Mouse (Mus musculus) T-helper 1 cell (primary cell): ENCODE measurements around the gene Disc1.

Experiments used
- in situ Hi-C: fragments of 300-600 bp; cut with MboI, MseI; formaldehyde crosslinking; loops from one replicate; pipeline ENCODE4 v1.15.1; 2025; ENCODE audit warnings: high pct_unique_total_duplicates

Gene Disc1

GRCm38 (mm10) chr8:125128305-125128704, 74.3 kb downstream of the Disc1 start:
- in situ Hi-C loops, result no loop called here

GRCm38 (mm10) chr8:125130835-125131234, 76.8 kb downstream of the Disc1 start:
- in situ Hi-C loops, result no loop called here

DNA sequence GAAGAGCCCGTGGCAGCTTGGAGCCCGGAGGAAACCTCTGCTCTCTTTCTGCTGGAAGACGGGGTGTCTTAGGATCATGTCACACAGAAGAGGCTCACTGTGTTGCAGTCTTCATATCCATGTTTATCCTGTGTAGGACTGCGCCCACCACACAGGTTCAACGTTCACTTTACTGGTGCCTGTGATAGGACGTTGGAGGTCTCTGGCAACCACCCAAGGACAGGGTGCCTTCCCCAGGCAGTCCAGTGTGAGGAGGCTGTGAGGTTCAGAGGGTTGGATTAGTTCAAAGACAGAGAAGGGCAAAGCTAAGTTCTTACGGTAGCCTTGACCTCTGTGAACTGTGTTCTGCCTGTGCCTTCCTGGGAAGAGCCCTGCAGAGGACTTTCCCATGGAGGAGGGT, 77.3 kb downstream of the Disc1 start:
- in situ Hi-C loops, result no loop called here

DNA sequence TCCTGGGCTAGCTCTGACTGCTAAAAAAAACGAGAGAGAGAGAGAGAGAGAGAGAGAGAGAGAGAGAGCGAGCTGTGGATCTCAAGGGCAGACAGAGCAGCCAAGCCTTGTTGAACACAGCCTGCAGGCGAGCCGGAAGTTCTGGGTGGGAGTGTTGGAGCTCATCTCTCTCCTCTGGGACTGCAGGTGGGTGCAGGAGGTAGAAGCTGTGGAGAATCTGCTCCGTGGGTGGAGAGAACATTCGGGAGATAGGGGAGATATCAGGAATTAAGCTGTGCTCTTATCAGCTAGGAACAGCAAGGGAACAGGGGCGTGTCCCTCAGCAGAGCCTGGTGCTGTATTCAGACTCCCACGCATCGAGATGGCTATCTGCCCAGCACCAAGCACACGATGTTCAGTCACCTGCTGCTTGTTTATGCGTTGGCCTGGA, 79.7 kb downstream of the Disc1 start:
- in situ Hi-C loops, result no loop called here

DNA sequence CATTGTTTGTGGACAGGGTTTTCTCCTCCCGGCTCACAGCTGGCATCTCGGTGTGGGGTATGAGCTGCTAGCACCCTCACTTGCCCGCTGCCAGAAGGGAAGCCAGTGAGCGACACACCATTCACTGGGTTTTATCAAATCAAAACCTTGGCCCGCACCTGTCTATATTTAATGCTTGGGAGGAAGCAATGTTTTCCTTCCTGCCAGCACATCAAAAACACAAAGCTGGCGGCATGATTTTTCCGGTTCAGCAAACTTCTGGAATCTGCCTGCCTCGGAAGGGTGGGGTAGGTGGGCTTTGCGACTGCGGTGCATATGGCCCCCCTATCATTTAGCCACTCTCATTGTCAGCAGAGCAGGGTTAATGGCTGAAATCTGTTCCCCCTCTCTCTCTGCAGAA, 80.9 kb downstream of the Disc1 start:
- in situ Hi-C loops, result no loop called here

- in situ Hi-C loops, result no loop called here
Measured at GRCm38 (mm10) chr8:125139689-125140150, 85.7 kb downstream of the Disc1 start.

DNA sequence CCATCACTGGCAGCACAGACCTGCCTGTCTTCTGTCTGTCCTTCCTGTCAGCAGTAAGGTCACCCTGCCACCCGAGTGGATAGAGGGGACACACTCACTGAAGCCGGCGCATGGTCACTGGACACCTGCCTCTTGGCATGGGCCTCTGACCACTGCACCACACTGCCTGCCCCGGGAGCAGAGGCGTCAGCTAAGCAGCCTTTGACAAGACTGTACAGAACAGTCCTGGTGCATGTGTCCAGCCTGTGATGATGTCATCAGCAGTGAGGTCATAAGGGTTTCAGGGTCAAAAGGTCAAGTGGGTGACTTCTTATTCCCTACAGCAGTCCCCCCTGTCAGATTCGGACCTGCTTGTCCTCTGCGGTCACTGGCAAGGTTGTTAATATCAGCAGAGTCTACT, 87.0 kb downstream of the Disc1 start:
- in situ Hi-C loops, result no loop called here

DNA sequence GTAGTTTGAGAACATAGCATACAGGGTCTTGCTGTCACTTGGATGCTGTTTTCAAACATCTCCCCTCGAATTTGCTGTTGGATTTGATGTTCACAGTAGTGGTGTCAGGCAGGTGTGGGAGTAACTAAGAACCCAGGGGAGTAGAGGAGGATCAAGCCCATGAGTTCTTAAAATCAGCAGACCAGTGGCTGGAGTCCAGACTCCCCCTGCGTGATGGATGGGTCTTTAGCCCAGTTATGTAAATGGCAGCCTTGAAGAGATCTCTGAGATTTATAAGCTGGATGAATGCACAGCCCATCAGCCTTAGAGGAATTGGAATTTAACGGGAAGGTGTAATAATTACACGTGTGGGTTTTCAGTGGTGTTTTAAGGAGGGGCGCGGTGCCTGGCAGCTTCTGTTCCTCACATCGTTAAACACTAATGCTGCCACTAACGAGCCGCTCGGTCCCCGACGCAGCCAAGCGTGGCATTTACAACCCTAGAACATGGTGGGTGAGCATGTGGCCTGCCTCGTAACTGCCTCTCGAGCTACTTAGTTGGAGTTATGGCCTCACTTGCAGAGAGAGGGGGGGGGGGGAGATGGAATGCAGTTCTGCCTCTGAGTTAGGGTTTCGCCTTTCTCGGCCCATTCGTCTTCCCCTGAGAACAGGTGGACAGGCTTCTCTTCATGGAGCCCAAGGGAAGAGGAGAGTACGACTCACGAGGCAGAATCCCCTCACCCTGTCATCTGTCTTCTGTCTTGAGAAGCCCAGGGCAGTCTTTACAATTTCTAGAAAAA, 103.1 kb downstream of the Disc1 start:
- in situ Hi-C loops, result no loop called here

DNA sequence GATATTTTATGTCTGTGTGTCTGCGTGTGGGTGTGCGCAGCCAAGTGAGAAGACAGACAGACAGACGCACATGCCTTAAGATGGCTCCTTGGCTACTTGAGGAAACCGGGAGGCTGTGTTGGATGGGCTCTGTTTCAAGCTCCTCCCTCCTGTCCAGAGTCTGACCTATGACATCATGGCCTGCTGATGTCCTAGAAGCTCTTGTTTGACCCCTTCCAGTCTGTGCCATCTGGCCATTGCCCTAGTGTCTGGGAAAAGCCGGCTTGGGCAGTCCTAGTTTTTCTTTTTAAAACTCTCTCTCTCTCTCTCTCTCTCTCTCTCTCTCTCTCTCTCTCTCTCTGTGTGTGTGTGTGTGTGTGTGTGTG, 103.6 kb downstream of the Disc1 start:
- in situ Hi-C loops, result no loop called here

DNA sequence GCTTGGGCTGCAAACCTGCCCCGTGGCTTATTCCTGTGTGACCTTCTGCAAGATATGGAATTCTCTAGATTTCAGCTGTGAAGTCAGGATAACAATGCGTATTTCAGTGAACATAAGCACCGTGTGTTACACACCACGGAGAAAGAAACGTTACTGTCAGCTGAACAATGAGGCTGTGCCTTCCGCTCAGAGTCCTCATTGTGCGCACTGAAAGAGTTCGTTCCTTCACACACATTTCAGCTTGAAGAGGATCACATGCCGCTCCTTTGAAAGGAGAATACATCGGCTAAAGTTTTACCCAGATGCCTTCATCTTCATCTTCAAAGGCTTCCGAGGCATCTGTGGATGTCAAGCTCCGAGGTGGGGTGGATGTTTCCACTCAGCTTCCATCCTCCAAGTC, 105.4 kb downstream of the Disc1 start:
- in situ Hi-C loops, result no loop called here

DNA sequence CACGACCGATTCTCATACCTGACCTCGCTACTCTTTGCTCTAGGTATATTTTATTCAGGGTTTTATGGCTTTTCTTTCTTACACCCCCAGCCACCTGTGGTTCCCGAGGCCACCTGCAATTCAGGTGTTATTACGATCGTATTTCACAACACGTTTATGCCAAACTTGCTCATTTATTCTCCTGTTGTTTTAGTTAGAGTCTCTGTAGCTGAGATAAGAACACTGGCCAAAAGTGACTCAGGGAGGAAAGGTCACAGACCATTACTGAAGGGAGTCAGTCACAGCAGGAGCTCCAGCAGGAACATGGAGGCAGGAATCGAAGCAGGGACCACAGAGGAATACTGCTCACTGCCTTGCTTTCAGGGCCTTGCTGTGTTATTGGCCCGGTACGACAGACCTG, 109.5 kb downstream of the Disc1 start:
- in situ Hi-C loops, result no loop called here

- in situ Hi-C loops, result no loop called here
Measured at GRCm38 (mm10) chr8:125163906-125164305, 109.9 kb downstream of the Disc1 start.

DNA sequence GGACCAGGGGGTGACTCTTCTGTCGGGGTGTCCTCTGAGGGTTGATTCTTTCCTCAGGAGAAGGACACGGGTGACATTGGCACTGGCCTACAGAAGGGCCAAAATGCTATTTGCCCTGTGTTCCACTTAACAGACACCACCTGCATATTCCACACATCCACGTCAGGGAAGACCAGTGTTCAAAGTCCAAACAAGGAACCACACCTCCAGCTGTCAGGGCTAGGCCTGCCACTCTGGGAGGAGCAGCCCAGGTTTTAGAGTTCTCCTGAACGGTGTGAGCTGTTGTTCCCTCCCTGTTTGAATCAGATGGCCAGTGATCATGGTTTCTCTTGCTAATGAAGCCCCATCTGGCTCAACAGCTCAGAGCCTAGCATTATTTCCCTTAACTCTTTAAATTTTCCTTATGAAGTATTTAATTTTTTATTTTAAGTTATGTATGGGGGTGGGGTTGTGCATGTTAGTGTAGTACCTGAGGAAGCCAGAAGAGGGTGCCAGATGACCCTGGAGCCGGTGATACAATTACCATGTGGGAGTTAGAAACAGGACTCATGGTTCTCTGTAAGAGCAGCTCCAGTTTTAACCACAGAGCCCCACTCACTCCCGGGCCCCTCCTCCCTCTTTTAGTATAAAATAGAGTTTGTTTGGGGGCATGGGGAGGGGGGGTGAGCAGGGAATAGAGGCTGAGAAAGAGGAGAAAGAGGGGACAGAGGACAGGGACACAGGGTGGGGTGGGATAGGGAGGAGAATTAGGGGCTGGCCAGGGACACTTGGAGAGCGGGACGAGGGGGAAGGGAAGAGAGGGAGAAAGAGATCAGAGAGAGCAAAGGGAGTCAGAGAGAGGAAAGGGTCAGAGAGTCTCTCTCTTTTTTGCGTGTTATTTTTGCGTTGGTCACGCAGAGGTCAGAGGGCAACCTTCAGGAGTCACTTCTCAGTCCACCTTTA, 111.8 kb downstream of the Disc1 start:
- in situ Hi-C loops, result no loop called here

DNA sequence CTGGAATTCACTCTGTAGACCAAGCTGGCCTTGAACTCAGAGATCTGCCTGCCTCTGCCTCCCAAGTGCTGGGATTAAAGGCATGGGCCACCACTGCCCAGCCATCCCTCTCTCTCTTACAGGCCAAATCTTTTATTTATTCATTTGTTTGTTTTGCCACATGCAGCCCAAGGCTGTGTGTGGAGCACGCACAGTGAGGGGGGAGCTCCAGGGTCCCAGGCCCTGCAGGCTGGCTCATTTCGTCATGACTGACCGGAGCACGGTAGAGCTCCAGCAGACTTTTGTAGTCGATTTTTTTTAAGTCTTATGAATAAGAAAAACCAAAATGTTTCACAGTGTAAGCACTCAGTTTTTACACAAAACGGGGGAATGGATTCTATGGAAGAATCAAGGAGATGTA, 112.5 kb downstream of the Disc1 start:
- in situ Hi-C loops, result no loop called here

- in situ Hi-C loops, result no loop called here
Measured at GRCm38 (mm10) chr8:125166988-125167387, 113.0 kb downstream of the Disc1 start.

- in situ Hi-C loops, result no loop called here
Measured at GRCm38 (mm10) chr8:125169628-125170027, 115.6 kb downstream of the Disc1 start.

DNA sequence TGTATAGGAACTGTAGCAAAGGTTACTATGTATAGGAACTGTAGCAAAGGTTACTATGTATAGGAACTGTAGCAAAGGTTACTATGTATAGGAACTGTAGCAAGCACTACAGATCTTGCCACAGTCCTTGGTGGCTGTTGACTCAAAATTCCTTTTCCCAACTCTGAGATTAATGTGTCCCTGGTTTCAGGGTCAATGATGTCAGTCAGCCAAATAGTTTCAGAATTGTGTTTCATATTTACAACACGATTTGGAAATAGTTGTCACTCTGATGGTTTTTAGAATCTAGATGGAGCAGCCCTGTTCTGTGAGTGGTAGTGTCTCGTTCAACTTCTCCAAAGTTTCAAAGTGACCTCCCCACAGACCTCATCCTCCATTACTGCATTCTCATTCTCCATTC, 117.5 kb downstream of the Disc1 start:
- in situ Hi-C loops, result no loop called here

- in situ Hi-C loops, result no loop called here
Measured at GRCm38 (mm10) chr8:125174237-125174636, 120.2 kb downstream of the Disc1 start.

DNA sequence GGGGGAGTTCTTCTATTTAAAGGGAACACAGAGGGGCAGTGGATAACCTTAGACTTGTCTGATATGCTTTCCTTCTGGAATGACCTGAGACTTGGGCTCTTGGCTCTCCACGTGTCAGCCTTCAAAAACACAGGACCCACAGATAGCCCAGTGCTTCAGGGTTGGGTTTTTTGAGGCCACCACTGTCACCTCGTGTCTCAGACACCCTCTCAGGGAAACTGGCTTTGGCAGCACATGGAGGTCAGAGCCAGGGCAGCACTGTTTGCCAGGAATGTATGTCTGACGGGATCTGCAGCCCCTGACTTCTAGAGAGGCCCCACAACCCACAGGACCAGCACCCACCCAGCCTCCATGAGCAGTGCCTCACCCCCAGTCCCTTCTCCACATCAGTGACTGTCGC, 120.9 kb downstream of the Disc1 start:
- in situ Hi-C loops, result no loop called here

DNA sequence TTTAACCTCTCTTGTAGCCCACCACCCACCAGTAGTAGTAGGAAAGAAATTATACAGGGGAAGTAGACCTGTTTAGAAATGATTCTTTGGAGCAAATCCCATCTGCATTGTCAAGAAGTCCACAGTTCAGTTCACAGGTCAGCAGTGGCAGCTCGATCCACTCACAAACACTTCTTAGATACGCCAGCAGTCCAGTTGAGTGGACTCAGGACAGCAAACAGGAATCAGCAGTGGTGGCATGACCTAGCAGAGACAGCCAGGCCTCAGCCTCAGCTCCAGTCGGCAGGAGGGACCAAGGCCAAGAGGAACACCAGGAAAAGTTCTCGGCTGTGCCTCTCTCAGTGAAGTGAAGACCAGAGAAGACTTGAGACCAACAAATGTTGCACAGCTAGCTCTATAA, 121.7 kb downstream of the Disc1 start:
- in situ Hi-C loops, result no loop called here

GRCm38 (mm10) chr8:125177091-125177490, 123.1 kb downstream of the Disc1 start:
- in situ Hi-C loops, result no loop called here

DNA sequence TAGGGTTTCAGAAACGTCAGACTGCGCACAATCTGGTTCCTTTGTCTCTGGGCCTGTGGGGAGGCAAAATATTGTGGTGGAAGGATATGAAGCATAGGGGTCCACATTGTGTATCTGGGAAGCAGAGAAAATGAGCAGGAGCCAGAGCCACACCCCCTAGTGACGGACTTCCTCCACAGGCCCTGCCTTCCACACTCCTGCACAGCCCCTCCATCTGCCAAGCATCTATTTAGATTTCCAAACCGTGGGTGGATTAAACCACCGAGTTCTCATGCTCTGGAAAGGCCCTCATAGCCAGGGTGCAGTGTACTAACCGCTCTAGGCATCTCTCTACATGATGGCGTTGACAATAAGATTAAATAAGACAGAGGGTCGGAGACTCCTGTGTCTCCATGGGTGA, 124.0 kb downstream of the Disc1 start:
- in situ Hi-C loops, result no loop called here
